Mouse (Mus musculus) heart, embryonic 14.5 days (tissue): ENCODE measurements around the gene Slc35b1. TPM values are rescaled to one million over a fixed set of nuclear protein-coding genes. Genes with fewer than 3 reads are reported as not detected.

Experiments
- ATAC-seq: fragments of 200-750 bp; cut with Nextera tagmentation; 2 replicates; pipeline ENCODE4 v1.8.0; 2017; ENCODE audit warnings: low read depth, moderate TSS enrichment; ENCODE audit not compliant: insufficient number of reproducible peaks, insufficient read depth, low FRiP score
- H3K27ac ChIP-seq, 2 experiments: fragments of 200-500 bp in 1 of 2; fragments of 300-500 bp in 1 of 2; sonication (generic) in 1 of 2; replicated peaks in 1 of 2; 2 replicates each; pipeline ENCODE4 v1.5.1; 2012 to 2014; ENCODE audit warnings: low read depth in 2 of 2, low read length in 2 of 2, control low read depth in 1 of 2, mild to moderate bottlenecking in 1 of 2, mixed read lengths in 1 of 2; ENCODE audit not compliant: control insufficient read depth in 1 of 2, insufficient read depth in 1 of 2
- H3K27me3 ChIP-seq: fragments of 300-500 bp; sonication (generic); 2 replicates; pipeline ENCODE4 v1.6.1; 2014; ENCODE audit warnings: mild to moderate bottlenecking, low read length, control low read depth; ENCODE audit not compliant: control insufficient read depth, insufficient read depth
- H3K36me3 ChIP-seq: fragments of 300-500 bp; sonication (generic); 2 replicates; pipeline ENCODE4 v1.6.1; 2014; ENCODE audit warnings: mild to moderate bottlenecking, control low read depth, low read length, mixed read lengths; ENCODE audit not compliant: control insufficient read depth, insufficient read depth
- H3K4me1 ChIP-seq, 2 experiments: fragments of 200-500 bp in 1 of 2; fragments of 300-500 bp in 1 of 2; sonication (generic) in 1 of 2; 2 replicates each; pipeline ENCODE4 v1.6.1; 2012 to 2014; ENCODE audit warnings: low read length in 2 of 2, control low read depth in 1 of 2, mixed read lengths in 1 of 2; ENCODE audit not compliant: control insufficient read depth in 2 of 2, insufficient read depth in 2 of 2
- H3K4me2 ChIP-seq: fragments of 300-500 bp; sonication (generic); 2 replicates; pipeline ENCODE4 v1.6.1; 2014; ENCODE audit warnings: mild to moderate bottlenecking, low read length
- H3K4me3 ChIP-seq, 2 experiments: fragments of 200-500 bp in 1 of 2; fragments of 300-500 bp in 1 of 2; sonication (generic) in 1 of 2; 2 replicates each; pipeline ENCODE4 v1.5.1; 2012 to 2014; ENCODE audit warnings: low read length in 2 of 2, mild to moderate bottlenecking in 2 of 2, control low read depth in 1 of 2, low read depth in 1 of 2, moderate library complexity in 1 of 2; ENCODE audit not compliant: control insufficient read depth in 1 of 2, insufficient read depth in 1 of 2
- H3K9ac ChIP-seq: fragments of 300-500 bp; sonication (generic); 2 replicates; pipeline ENCODE4 v1.6.1; 2014; ENCODE audit warnings: mild to moderate bottlenecking, low read length
- H3K9me3 ChIP-seq: fragments of 300-500 bp; sonication (generic); 2 replicates; pipeline ENCODE4 v1.6.1; 2016; ENCODE audit warnings: low read length, control low read depth; ENCODE audit not compliant: control insufficient read depth
- WGBS: fragments of 180-500 bp; shearing (Covaris S2); extraction: QIAGEN DNeasy Blood & Tissue Kit; methylation state at CpG from one replicate; pipeline ENCODE4 v1.1.7; 2014; 5-methylcytosine and 5-hydroxymethylcytosine counted together
- polyA plus RNA-seq: library from polyadenylated mRNA; unstranded; fragments of >200 nt; fragmentation: Nextera tagmentation; extraction: Ambion mirVana; gene quantifications from 2 replicates; pipeline ENCODE4 v1.2.1, GENCODE M21; 2014

Gene Slc35b1
- 74.6 and 75.4 TPM in 2 replicates for polyA plus RNA-seq

- Histone ChIP-seq H3K27me3 (no peaks in the 10 kb centered on the region), H3K36me3 (peaks cover 45% of the 10 kb centered on the region), H3K4me2 (peak within 1 kb of the TSS; percentile 81), H3K9me3 (no peaks in the 10 kb centered on the region), H3K4me1 (peaks cover 2 to 10% of the 10 kb centered on the region in 2 experiments; a peak in 3 of 4 replicates), H3K27ac (peak within 1 kb of the TSS; percentile 91 to 94), H3K4me3 (peak within 1 kb of the TSS; percentile 92 to 98), H3K9ac (peak within 1 kb of the TSS; percentile 96)
- ATAC-seq = peak; percentile 94
- under 1% methylated on average over 42 of the region's 42 CpGs for WGBS
These were observed at the start of gene Slc35b1 for GRCm38 (mm10) chr11:95384319-95384972. Gene Slc35b1, plus strand, starts transcription at chr11:95384692.

GRCm38 (mm10) chr11:95336568-95337128 lies 47.8 kb upstream of the Slc35b1 start, which contains the start of gene Fam117a:
Gene Fam117a, plus strand, starts transcription at chr11:95337018.
- no peaks in the 10 kb centered on the region for H3K27me3 ChIP-seq
- H3K4me2 ChIP-seq = peak within 1 kb of the TSS; percentile 94
- H3K9me3 ChIP-seq = no peaks in the 10 kb centered on the region
- H3K9ac ChIP-seq = peak within 1 kb of the TSS; percentile 83
- peak; percentile 94 for ATAC-seq
- H3K4me1 ChIP-seq = peaks cover 0 to 13% of the 10 kb centered on the region in 2 experiments; a peak in 2 of 4 replicates
- peak within 1 kb of the TSS; percentile 94 for H3K4me3 ChIP-seq
- peak within 1 kb of the TSS in 1 of 2 experiments; percentile 48; a peak in 1 of 4 replicates for H3K27ac ChIP-seq
- H3K36me3 ChIP-seq = no peaks in the 10 kb centered on the region
- under 1% methylated on average over 26 of the region's 27 CpGs for WGBS

GRCm38 (mm10) chr11:95337129-95337813 lies 47.2 kb upstream of the Slc35b1 start:
- H3K9ac ChIP-seq = peak overlapping the region; percentile 83
- peak overlapping the region in 1 of 2 experiments; percentile 48; a peak in 1 of 4 replicates for H3K27ac ChIP-seq
- peak overlapping the region; percentile 94 for H3K4me2 ChIP-seq
- peak; percentile 68 for ATAC-seq
- H3K4me3 ChIP-seq = peak overlapping the region; percentile 94
- H3K4me1 ChIP-seq = peaks cover 0 to 13% of the 10 kb centered on the region in 2 experiments; a peak in 2 of 4 replicates
- H3K27me3 ChIP-seq = no peaks in the 10 kb centered on the region
- under 1% methylated on average over 50 of the region's 50 CpGs for WGBS
- no peaks in the 10 kb centered on the region for H3K36me3 ChIP-seq
- H3K9me3 ChIP-seq = no peaks in the 10 kb centered on the region

GRCm38 (mm10) chr11:95337846-95338342 lies 46.6 kb upstream of the Slc35b1 start:
- Histone ChIP-seq H3K4me1 (peaks cover 0 to 13% of the 10 kb centered on the region in 2 experiments; a peak in 2 of 4 replicates), H3K9ac (peak overlapping the region; percentile 83), H3K27me3 (no peaks in the 10 kb centered on the region), H3K36me3 (no peaks in the 10 kb centered on the region), H3K9me3 (no peaks in the 10 kb centered on the region), H3K4me3 (peak overlapping the region; percentile 94), H3K4me2 (peak overlapping the region; percentile 94), H3K27ac (no peak overlapping the region)
- no peak for ATAC-seq
- 26% methylated on average over 9 of the region's 9 CpGs for WGBS

GRCm38 (mm10) chr11:95339471-95340021 lies 44.9 kb upstream of the Slc35b1 start:
- Histone ChIP-seq H3K27ac (peak overlapping the region in 1 of 2 experiments; percentile 41; a peak in 1 of 4 replicates), H3K27me3 (no peaks in the 10 kb centered on the region), H3K4me3 (0 out of 4 replicates have a peak overlapping the region, but pooled peaks of 1 of the 2 experiments have one; percentile 13), H3K36me3 (no peaks in the 10 kb centered on the region), H3K4me2 (peak overlapping the region; percentile 27), H3K9me3 (no peaks in the 10 kb centered on the region), H3K4me1 (peaks cover 0 to 13% of the 10 kb centered on the region in 2 experiments; a peak in 2 of 4 replicates), H3K9ac (peak overlapping the region; percentile 43; the same call in 1 of the 2 replicates)
- no peak for ATAC-seq
- WGBS = 15% methylated on average over 14 of the region's 14 CpGs

GRCm38 (mm10) chr11:95340259-95340658 lies 44.2 kb upstream of the Slc35b1 start:
- Histone ChIP-seq H3K9ac (no peak overlapping the region; the same call in 1 of the 2 replicates), H3K4me2 (peak overlapping the region; percentile 27; the same call in 1 of the 2 replicates), H3K36me3 (no peaks in the 10 kb centered on the region), H3K4me3 (no peak overlapping the region), H3K4me1 (peaks cover 0 to 13% of the 10 kb centered on the region in 2 experiments; a peak in 2 of 4 replicates), H3K9me3 (no peaks in the 10 kb centered on the region), H3K27me3 (no peaks in the 10 kb centered on the region), H3K27ac (no peak overlapping the region)
- WGBS = 87% methylated on average over 1 of the region's 1 CpGs
- ATAC-seq = no peak

- no peak for ATAC-seq
- Histone ChIP-seq H3K27me3 (no peaks in the 10 kb centered on the region), H3K27ac (no peak overlapping the region), H3K36me3 (no peaks in the 10 kb centered on the region), H3K4me1 (peaks cover 0 to 13% of the 10 kb centered on the region in 2 experiments; a peak in 2 of 4 replicates), H3K4me2 (no peak overlapping the region), H3K9me3 (no peaks in the 10 kb centered on the region), H3K4me3 (no peak overlapping the region), H3K9ac (no peak overlapping the region)
- 66% methylated on average over 5 of the region's 5 CpGs for WGBS
These were observed 43.8 kb upstream of the Slc35b1 start for GRCm38 (mm10) chr11:95340664-95341063.
